Mouse (Mus musculus): ENCODE results near the gene Akap2. TPM values are rescaled to one million over a fixed set of nuclear protein-coding genes. Genes with fewer than 3 reads are reported as not detected.

Akap2 gene
- polyA plus RNA-seq, 1 experiment from 2014 or later = 29.9 TPM

DNA sequence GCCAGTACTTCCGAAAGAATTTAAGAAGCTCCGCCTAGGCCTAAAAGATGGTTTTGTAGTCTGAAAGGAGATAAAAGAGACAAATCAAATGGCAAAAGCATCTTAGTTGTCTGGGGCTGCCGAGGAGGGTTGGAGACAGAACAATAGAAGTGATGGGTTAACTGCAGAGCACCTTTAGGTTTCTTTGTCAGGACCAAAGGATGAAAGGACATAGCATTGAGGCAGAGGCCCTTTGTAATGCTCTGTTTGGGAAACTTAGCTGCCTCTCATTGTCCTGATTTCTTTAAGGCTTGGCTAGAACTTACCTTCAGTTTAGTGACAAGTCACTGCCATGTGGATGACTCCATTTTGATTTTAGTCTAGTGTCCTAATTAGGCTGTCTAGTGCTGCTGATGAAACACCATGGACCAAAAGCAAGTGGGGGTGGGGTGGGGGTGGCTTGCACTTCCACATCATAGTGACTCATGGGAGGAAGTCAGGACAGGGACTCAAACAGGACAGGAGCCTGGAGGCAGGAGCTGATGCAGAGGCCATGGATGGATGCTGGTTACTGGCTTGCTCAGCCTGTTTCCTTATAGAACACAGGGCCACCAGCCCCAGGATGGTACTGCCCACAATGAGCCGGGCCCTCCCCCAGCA, 52.8 kb downstream of the Akap2 start:
- Histone ChIP-seq H3K4me2 (replicated peaks) (no peak overlapping the region), H3K27ac (no peak overlapping the region), H3K27me3 (no peaks in the 10 kb centered on the region), H3K9ac (no peak overlapping the region), H3K4me1 (peaks cover 6% of the 10 kb centered on the region), H3K36me3 (no peaks in the 10 kb centered on the region), H3K9me3 (replicated peaks) (no peaks in the 10 kb centered on the region), H3K4me3 (no peak overlapping the region)
- no peak for ATAC-seq (ENCODE audit: low FRiP score)
- WGBS = 54% methylated on average over 4 of the region's 4 CpGs

DNA sequence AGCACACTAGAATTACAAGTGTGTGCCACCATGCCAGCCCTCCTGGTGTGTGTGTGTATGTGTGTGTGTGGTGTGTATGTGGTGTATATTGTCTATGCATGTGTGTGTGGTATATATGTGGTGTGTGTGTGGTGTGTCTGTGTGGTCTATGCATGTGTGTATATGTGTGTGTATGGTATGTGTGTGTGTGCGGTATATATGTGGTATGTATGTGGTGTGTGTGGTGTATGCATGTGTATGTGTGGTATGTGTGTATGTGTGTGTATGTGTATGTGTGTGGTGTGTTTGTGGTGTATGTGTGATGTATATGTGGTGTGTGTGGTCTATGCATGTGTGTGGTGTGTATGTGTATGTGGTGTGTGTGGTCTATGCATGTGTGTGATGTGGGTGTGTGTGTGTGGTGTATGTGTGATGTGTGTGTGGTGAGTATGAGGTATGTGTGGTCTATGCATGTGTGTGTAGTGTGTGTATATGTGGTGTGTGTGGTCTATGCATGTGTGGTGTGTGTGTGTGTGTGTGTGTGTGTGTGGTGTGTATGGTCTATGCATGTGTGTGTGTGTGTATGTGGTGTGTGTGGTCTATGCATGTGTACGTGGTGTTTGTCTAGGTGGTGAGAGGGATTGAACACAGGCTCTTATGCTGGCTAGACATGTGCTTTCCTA, 54.2 kb downstream of the Akap2 start:
- Histone ChIP-seq H3K36me3 (no peaks in the 10 kb centered on the region), H3K4me1 (no peaks in the 10 kb centered on the region), H3K4me2 (replicated peaks) (no peak overlapping the region), H3K4me3 (no peak overlapping the region), H3K27ac (no peak overlapping the region), H3K9ac (peak overlapping the region; percentile 18; the same call in 1 of the 2 replicates), H3K9me3 (replicated peaks) (no peaks in the 10 kb centered on the region), H3K27me3 (no peaks in the 10 kb centered on the region)
- WGBS = 100% methylated on average over 2 of the region's 2 CpGs
- no peak for ATAC-seq (ENCODE audit: low FRiP score)

DNA sequence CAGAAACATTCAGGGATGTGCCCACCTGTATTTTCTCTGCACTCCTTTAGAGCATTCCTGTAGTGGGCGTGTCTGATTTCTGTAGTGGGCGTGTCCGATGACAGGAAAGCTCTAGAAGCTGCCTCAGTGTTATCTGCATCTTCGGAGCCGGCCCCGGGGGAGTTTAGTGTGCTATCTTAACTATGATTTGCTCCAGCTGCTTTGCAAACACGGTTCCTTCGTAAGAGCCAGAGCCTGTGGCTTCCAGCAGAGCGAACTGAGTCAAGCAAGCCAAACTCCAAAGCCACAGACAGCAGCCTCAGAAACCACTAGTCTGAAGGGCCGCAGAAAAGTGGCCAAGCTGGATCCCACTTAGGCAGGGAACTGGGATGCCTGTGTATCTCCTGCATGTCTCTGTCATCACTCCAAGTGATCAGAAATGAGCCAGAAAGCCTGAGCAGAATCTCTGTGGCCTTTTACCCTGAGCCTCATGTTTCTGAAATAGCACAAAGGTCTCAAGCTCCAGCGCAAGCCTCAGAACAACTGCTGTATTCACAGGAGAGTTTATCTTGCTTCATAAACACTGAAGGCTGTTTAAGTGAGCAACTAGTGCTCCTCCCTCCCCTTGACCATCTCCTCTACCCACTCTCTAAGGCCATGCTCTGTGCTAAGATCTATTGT, 55.5 kb downstream of the Akap2 start:
- no peaks in the 10 kb centered on the region for H3K27me3 ChIP-seq
- H3K4me3 ChIP-seq = no peak overlapping the region
- no peak for ATAC-seq (ENCODE audit: low FRiP score)
- no peak overlapping the region for H3K27ac ChIP-seq
- no peak overlapping the region for H3K9ac ChIP-seq
- no peaks in the 10 kb centered on the region for H3K36me3 ChIP-seq
- H3K4me2 ChIP-seq (replicated peaks) = no peak overlapping the region
- 59% methylated on average over 11 of the region's 11 CpGs for WGBS
- H3K4me1 ChIP-seq = no peaks in the 10 kb centered on the region
- no peaks in the 10 kb centered on the region for H3K9me3 ChIP-seq (replicated peaks)

DNA sequence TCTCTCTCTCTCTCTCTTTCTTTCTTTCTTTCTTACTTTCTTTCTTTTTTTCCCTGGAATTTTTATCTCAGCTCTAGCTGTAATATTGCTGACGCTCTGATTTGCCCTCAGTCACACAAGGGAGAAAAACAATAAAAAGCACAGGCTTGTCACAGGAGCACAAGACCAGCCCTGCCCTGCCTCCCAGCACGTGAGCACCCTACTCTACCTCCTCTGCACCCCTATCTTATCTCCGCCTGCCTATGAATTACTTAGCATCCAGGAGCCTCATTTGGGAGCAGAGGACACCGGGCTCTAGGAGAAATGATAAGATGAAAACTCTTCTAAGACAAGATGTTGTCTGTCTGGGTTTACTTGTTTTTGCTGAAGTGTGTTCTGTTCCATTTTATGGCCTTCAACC, 57.1 kb downstream of the Akap2 start:
- Histone ChIP-seq H3K27ac (no peak overlapping the region), H3K4me3 (no peak overlapping the region), H3K4me1 (no peaks in the 10 kb centered on the region), H3K9ac (no peak overlapping the region), H3K4me2 (replicated peaks) (no peak overlapping the region), H3K9me3 (replicated peaks) (no peaks in the 10 kb centered on the region), H3K36me3 (no peaks in the 10 kb centered on the region), H3K27me3 (no peaks in the 10 kb centered on the region)
- ATAC-seq (ENCODE audit: low FRiP score) = no peak
- WGBS = 67% methylated on average over 4 of the region's 4 CpGs

DNA sequence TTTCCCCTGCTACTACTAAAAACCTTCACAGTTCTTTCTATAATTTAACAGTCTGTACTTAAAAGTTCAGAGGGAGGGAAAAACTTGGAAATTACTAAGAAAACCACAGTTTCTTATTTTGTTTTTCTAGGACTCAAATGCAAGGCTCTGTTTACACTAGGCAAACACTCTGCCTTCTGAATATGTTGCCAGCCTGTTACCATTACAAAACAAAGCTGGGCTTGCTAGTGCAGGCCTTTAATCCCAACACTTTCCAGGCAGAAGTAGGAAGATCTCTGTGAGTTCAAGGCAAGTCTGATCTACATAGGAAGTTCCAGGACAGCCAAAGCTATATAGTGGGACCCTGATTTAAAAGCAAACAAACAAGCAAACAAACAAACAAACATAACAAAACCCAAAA, 58.1 kb downstream of the Akap2 start:
- Histone ChIP-seq H3K27me3 (no peaks in the 10 kb centered on the region), H3K4me3 (no peak overlapping the region), H3K36me3 (no peaks in the 10 kb centered on the region), H3K9me3 (replicated peaks) (no peaks in the 10 kb centered on the region), H3K27ac (no peak overlapping the region), H3K9ac (no peak overlapping the region), H3K4me2 (replicated peaks) (no peak overlapping the region), H3K4me1 (peaks cover 3% of the 10 kb centered on the region; the same call in 1 of the 2 replicates)
- no peak for ATAC-seq (ENCODE audit: low FRiP score)

DNA sequence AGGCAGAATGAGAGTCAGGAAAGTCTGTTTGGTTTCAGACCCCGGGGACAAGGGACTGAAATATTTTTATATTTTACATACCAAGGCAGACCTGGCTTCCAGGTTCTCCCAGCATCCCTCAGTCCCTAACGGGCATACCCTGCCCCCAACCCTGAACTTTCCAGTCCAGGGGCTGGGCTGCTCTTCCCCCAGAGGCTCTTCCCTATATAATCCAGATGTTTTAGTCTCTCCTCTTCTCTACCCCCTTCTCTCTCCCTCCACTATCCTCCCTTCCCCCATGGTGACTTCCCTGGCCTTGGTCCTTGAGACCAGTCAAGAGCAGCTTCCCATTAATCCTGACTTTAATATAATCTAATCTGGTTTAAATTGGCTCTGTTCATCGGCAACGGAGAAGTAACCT, 62.9 kb downstream of the Akap2 start:
- H3K4me1 ChIP-seq = peaks cover 33% of the 10 kb centered on the region
- peak overlapping the region; percentile 68 for H3K27ac ChIP-seq
- no peaks in the 10 kb centered on the region for H3K9me3 ChIP-seq (replicated peaks)
- no peak for ATAC-seq (ENCODE audit: low FRiP score)
- no peaks in the 10 kb centered on the region for H3K27me3 ChIP-seq
- H3K4me2 ChIP-seq (replicated peaks) = 0 out of 2 replicates have a peak overlapping the region, but pooled peaks have one; percentile 39
- H3K4me3 ChIP-seq = no peak overlapping the region
- 19% methylated on average over 4 of the region's 4 CpGs for WGBS
- no peaks in the 10 kb centered on the region for H3K36me3 ChIP-seq
- H3K9ac ChIP-seq = no peak overlapping the region

DNA sequence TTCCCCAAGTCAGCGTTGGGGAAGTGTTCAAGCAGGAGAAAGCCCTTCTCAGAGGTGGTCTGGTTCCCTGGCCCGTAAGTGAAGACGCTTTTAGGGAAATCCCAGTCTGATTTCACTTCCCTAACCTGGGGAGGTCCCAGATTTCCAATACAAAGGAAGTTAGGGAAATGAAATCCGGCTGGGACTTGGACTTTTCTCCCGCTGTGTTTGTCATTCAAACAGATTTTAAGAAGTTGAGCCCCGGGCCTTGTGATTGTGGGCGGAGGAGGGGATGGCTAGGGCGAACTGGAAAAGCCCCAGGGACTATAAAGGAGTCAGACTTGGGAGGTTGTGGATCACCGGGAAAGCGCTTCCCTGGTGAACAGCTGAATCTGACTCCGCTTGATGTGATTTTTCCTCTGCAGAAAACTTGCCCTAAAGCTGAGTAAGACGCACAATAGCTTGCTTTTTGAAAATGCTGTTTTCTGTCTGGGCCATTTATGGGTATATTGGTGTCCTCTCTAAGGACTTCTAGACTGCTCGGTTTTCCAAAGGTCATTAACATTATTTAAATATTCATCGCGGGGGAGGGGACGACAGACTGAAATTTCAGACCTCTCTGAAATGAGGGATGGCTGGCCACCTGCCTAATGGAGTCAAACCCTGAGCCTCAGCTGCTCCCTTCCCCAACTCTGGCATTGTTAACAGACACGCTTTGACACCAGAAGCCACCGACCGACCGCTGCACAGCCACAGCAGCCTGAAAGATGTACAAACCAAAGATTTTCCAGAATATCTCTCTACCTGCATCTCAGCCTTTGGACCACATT, 63.6 kb downstream of the Akap2 start:
- peaks cover 33% of the 10 kb centered on the region for H3K4me1 ChIP-seq
- H3K9me3 ChIP-seq (replicated peaks) = no peaks in the 10 kb centered on the region
- H3K27ac ChIP-seq = peak overlapping the region; percentile 68
- no peak overlapping the region; the same call in 1 of the 2 replicates for H3K4me3 ChIP-seq
- H3K36me3 ChIP-seq = no peaks in the 10 kb centered on the region
- peak overlapping the region; percentile 39 for H3K4me2 ChIP-seq (replicated peaks)
- no peaks in the 10 kb centered on the region for H3K27me3 ChIP-seq
- no peak overlapping the region for H3K9ac ChIP-seq
- peak; percentile 77 for ATAC-seq (ENCODE audit: low FRiP score)
- 1% methylated on average over 20 of the region's 20 CpGs for WGBS

DNA sequence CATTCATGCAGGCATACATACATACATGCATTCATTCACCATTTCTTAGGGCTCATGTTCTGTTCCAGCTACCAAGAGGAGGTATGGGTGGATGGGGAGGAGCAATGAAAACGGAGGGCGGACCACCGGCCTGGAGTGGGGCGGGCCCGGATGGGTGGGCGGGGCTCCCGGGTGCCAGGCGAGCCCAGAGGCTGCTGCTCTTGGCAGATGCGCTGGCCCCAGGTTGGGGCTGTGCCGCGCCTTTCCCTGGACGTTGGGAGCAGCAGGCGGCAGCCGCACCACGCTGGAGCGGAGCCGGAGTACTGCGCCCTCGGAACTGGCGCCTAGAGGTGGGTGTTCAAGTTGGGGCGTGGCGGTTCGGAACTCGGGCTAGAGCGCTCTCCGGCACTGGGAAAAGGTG, 64.5 kb downstream of the Akap2 start:
- H3K4me3 ChIP-seq = peak overlapping the region; percentile 44
- no peaks in the 10 kb centered on the region for H3K27me3 ChIP-seq
- peaks cover 33% of the 10 kb centered on the region for H3K4me1 ChIP-seq
- no peaks in the 10 kb centered on the region for H3K9me3 ChIP-seq (replicated peaks)
- H3K9ac ChIP-seq = peak overlapping the region; percentile 57
- under 1% methylated on average over 26 of the region's 26 CpGs for WGBS
- ATAC-seq (ENCODE audit: low FRiP score) = peak; percentile 87
- no peaks in the 10 kb centered on the region for H3K36me3 ChIP-seq
- H3K27ac ChIP-seq = peak overlapping the region; percentile 64
- peak overlapping the region; percentile 72 for H3K4me2 ChIP-seq (replicated peaks)

DNA sequence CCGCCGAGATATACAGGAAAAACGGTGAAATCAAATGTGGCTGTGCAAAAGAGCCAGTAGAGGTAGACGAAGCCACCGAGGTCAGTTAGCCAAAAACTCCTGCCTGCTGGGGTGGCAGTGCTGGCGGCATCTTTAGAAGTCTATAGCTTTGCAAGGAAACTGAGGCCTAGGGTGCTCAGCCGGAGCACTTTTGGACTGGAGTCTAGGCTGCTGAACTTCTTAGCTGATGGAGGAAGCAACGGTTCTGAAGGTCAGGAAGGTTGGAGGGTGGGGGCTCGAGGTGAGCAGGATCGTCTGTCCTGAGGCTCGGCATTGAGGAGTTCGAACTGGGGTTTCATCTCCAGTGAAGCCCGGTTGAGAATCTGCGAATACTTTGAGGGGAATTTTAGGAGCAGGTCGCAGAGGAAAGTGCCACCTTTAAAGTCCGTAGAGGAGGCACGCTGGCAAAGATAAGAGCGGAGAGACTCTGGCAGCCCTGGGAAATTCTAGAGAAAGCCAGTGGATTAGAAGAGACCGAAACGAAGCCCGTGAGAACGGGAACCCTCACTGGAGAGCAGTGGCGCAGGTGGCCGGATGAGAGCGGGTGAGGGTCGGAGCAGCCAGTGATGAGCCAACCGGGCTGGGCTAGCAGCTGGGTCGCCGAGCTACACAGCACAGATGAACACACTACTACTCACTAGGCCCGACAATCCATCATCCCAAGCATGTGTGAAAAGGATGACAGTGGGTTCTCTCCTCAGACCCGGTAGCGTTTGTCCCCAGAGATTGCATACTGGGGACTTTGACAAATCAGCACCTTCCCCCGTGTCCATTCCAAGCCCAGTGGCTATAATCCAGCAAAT, 65.3 kb downstream of the Akap2 start:
- H3K4me2 ChIP-seq (replicated peaks) = peak overlapping the region; percentile 72
- peaks cover 33% of the 10 kb centered on the region for H3K4me1 ChIP-seq
- H3K9ac ChIP-seq = peak overlapping the region; percentile 57
- no peaks in the 10 kb centered on the region for H3K9me3 ChIP-seq (replicated peaks)
- H3K27ac ChIP-seq = peak overlapping the region; percentile 64
- ATAC-seq (ENCODE audit: low FRiP score) = peak; percentile 84
- WGBS = 1% methylated on average over 33 of the region's 33 CpGs
- H3K4me3 ChIP-seq = peak overlapping the region; percentile 44
- H3K36me3 ChIP-seq = no peaks in the 10 kb centered on the region
- no peaks in the 10 kb centered on the region for H3K27me3 ChIP-seq

DNA sequence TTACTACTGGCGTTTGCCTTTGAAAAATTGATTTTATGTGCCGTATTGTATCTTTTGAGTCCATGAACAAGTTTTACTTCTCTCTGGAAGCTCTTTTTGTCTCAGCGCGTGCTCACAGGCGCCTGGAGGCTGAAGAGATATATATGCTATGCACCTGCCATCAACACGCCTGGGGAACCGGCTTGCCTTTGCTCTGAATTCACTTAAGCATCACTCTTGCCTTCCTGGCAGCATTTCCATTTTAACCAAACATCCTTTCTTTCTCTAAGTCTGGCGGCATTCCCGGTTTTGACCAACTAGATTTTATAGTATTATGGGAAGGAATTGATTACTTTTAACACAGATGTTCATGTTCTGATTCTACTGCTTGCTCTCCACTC, 65.9 kb downstream of the Akap2 start:
- Histone ChIP-seq H3K27me3 (no peaks in the 10 kb centered on the region), H3K4me3 (peak overlapping the region; percentile 44), H3K9ac (0 out of 2 replicates have a peak overlapping the region, but pooled peaks have one; percentile 57), H3K4me1 (peaks cover 33% of the 10 kb centered on the region), H3K4me2 (replicated peaks) (peak overlapping the region; percentile 72), H3K36me3 (no peaks in the 10 kb centered on the region), H3K9me3 (replicated peaks) (no peaks in the 10 kb centered on the region), H3K27ac (peak overlapping the region; percentile 64; the same call in 1 of the 2 replicates)
- WGBS = 35% methylated on average over 9 of the region's 9 CpGs
- no peak for ATAC-seq (ENCODE audit: low FRiP score)

DNA sequence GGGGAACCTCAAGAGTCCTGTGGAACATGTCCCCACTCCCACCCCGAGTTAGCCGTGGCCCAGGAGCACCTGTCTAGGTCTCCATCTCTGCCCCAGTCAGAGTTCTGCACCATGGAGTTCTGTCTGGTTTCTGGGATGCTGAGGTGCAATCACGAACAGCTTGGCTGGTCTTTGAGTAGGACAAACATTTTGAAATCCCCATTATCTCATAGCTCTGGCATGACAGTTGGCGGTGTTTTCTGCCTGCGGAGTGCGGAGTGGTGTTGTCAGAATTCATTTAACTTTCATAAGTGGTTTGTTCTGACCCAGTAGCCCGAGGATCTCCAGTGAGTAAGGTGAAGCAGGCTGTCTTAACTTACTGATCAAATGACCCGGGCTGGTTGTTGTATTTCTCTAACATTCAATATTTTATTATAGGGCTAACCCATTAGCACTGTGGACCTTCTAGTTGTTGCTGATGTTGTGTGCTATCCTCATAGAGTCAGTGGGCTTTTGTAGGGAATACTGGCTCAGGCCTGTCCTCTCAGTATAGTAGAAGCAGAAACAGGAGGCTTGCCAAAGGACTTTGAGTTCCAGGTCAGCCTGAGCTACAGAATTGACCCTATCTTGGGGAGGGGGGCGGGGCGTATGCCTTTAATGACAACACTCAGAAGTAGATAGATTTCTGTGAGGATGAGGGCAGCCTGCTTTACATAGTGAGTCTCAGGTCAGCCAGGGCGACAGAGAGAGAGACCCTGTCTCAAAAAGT, 66.6 kb downstream of the Akap2 start:
- H3K27me3 ChIP-seq = no peaks in the 10 kb centered on the region
- peak overlapping the region; percentile 72 for H3K4me2 ChIP-seq (replicated peaks)
- H3K4me3 ChIP-seq = 0 out of 2 replicates have a peak overlapping the region, but pooled peaks have one; percentile 44
- no peaks in the 10 kb centered on the region for H3K36me3 ChIP-seq
- H3K9ac ChIP-seq = no peak overlapping the region
- 76% methylated on average over 11 of the region's 11 CpGs for WGBS
- no peak for ATAC-seq (ENCODE audit: low FRiP score)
- no peaks in the 10 kb centered on the region for H3K9me3 ChIP-seq (replicated peaks)
- 0 out of 2 replicates have a peak overlapping the region, but pooled peaks have one; percentile 64 for H3K27ac ChIP-seq
- H3K4me1 ChIP-seq = peaks cover 38% of the 10 kb centered on the region

Data from hindbrain, embryonic 12.5 days (tissue).